Mouse (Mus musculus): ENCODE measurements around the gene Slc9c1.
"Not testable (repeated sequence)": the region's sequence is repeated elsewhere in the genome, so short reads cannot be mapped to it uniquely, and the experiment has no call there.

The Slc9c1 gene

GRCm38 (mm10) chr16:45535009-45535408, at the start of gene Slc9c1:
Gene Slc9c1 (plus strand): TSS chr16:45535309.
- DNase-seq (ENCODE audit: low read depth, low spot score): no peak

GRCm38 (mm10) chr16:45492927-45493326, 42.2 kb upstream of the Slc9c1 start, which contains the start of gene Gm609:
Gene Gm609 (minus strand): TSS chr16:45492969.
- DNase-seq (ENCODE audit: low read depth, low spot score): no peak

- DNase-seq (ENCODE audit: low read depth, low spot score): no peak
These were observed 39.8 kb upstream of the Slc9c1 start for GRCm38 (mm10) chr16:45495326-45495725.

- no peak for DNase-seq (ENCODE audit: low read depth, low spot score)
These were observed 9.6 kb upstream of the Slc9c1 start for GRCm38 (mm10) chr16:45525551-45525950.

- DNase-seq (ENCODE audit: low read depth, low spot score): no peak
These were observed 3.2 kb upstream of the Slc9c1 start, which contains the start of gene Gm17783 for GRCm38 (mm10) chr16:45531950-45532349. Gene Gm17783 (minus strand): TSS chr16:45532050.

GRCm38 (mm10) chr16:45538342-45538741, 3.2 kb downstream of the Slc9c1 start:
- not testable (repeated sequence) for DNase-seq (ENCODE audit: low read depth, low spot score)

- DNase-seq (ENCODE audit: low read depth, low spot score): no peak
These were observed 7.0 kb downstream of the Slc9c1 start for GRCm38 (mm10) chr16:45542108-45542507.

GRCm38 (mm10) chr16:45544341-45544740, 9.2 kb downstream of the Slc9c1 start:
- DNase-seq (ENCODE audit: low read depth, low spot score): no peak

GRCm38 (mm10) chr16:45547982-45548381, 12.9 kb downstream of the Slc9c1 start:
- no peak for DNase-seq (ENCODE audit: low read depth, low spot score)

GRCm38 (mm10) chr16:45551579-45551978, 16.5 kb downstream of the Slc9c1 start:
- no peak for DNase-seq (ENCODE audit: low read depth, low spot score)

GRCm38 (mm10) chr16:45561747-45562146, 26.6 kb downstream of the Slc9c1 start:
- no peak for DNase-seq (ENCODE audit: low read depth, low spot score)

- peak; percentile 2 for DNase-seq (ENCODE audit: low read depth, low spot score)
These were observed 37.2 kb downstream of the Slc9c1 start for GRCm38 (mm10) chr16:45572307-45572706.

GRCm38 (mm10) chr16:45579883-45580282, 44.8 kb downstream of the Slc9c1 start:
- no peak for DNase-seq (ENCODE audit: low read depth, low spot score)

- DNase-seq (ENCODE audit: low read depth, low spot score): no peak
These were observed 47.4 kb downstream of the Slc9c1 start for GRCm38 (mm10) chr16:45582512-45582911.

GRCm38 (mm10) chr16:45593656-45594055, 58.5 kb downstream of the Slc9c1 start:
- no peak for DNase-seq (ENCODE audit: low read depth, low spot score)

- DNase-seq (ENCODE audit: low read depth, low spot score): no peak
These were observed 60.4 kb downstream of the Slc9c1 start for GRCm38 (mm10) chr16:45595494-45595893.

- DNase-seq (ENCODE audit: low read depth, low spot score): no peak
These were observed 73.4 kb downstream of the Slc9c1 start for GRCm38 (mm10) chr16:45608481-45608954.

GRCm38 (mm10) chr16:45609300-45609699, 74.2 kb downstream of the Slc9c1 start:
- no peak for DNase-seq (ENCODE audit: low read depth, low spot score)

- no peak for DNase-seq (ENCODE audit: low read depth, low spot score)
These were observed 75.2 kb downstream of the Slc9c1 start, which contains the start of gene Gcsam for GRCm38 (mm10) chr16:45610267-45610666. Gene Gcsam (plus strand): TSS chr16:45610380.

- no peak for DNase-seq (ENCODE audit: low read depth, low spot score)
These were observed 78.1 kb downstream of the Slc9c1 start for GRCm38 (mm10) chr16:45613247-45613646.

- no peak for DNase-seq (ENCODE audit: low read depth, low spot score)
These were observed 80.8 kb downstream of the Slc9c1 start for GRCm38 (mm10) chr16:45615944-45616343.

- DNase-seq (ENCODE audit: low read depth, low spot score): no peak
These were observed 84.8 kb downstream of the Slc9c1 start for GRCm38 (mm10) chr16:45619751-45620375.

GRCm38 (mm10) chr16:45623230-45623629, 88.1 kb downstream of the Slc9c1 start:
- no peak for DNase-seq (ENCODE audit: low read depth, low spot score)

Data from c-Kit-negative CD71-positive TER-119-positive erythroid progenitor cells, embryonic 14.5 days (primary cell).